Mouse (Mus musculus) E14TG2a.4 (cell line): ENCODE data around the gene B4galt2.

Experiments used
- CTCF ChIP-seq: conservative IDR thresholded peaks from 2 replicates; pipeline ENCODE4 v1.5.1; 2014; ENCODE audit warnings: low read length
- NANOG ChIP-seq: IDR thresholded peaks from 2 replicates; pipeline ENCODE4 v1.6.1; 2014; ENCODE audit warnings: borderline replicate concordance, low read length, mixed read lengths

- TF ChIP-seq CTCF = no peak
- no peak for TF ChIP-seq NANOG
Measured at GRCm38 (mm10) chr4:117915489-117916105, 32.3 kb upstream of the B4galt2 start.
